Mouse (Mus musculus) C2C12 (cell line): ENCODE data around the gene Pde8a. TPM values are rescaled to one million over a fixed set of nuclear protein-coding genes. Genes with fewer than 3 reads are reported as not detected.

ENCODE experiments used
- H3K27me3 ChIP-seq: one replicate; pipeline ENCODE4 v1.6.1; 2011; ENCODE audit not compliant: control insufficient read depth, insufficient read depth, insufficient read length
- H3K36me3 ChIP-seq: one replicate; pipeline ENCODE4 v1.6.1; 2011; ENCODE audit not compliant: control insufficient read depth, insufficient read depth
- H3K4me3 ChIP-seq: one replicate; pipeline ENCODE4 v1.5.1; 2011; ENCODE audit warnings: mild to moderate bottlenecking, control low read depth; ENCODE audit not compliant: poor library complexity, insufficient read depth, severe bottlenecking
- H3K79me2 ChIP-seq: one replicate; pipeline ENCODE4 v1.6.1; 2011; ENCODE audit not compliant: control insufficient read depth, insufficient read depth
- H3K79me3 ChIP-seq: one replicate; pipeline ENCODE4 v1.6.1; 2011; ENCODE audit warnings: low read depth, control low read depth
- H3ac ChIP-seq: one replicate; pipeline ENCODE3; 2011; ENCODE audit warnings: low read depth; ENCODE audit not compliant: control insufficient read depth, insufficient read length
- CEBPB ChIP-seq: IDR thresholded peaks from one replicate; pipeline ENCODE4 v1.6.1; 2011; ENCODE audit warnings: low read depth, mild to moderate bottlenecking, control low read depth, moderate library complexity
- CTCF ChIP-seq: IDR thresholded peaks from one replicate; pipeline ENCODE4 v1.5.1; 2011; ENCODE audit not compliant: control insufficient read depth, insufficient read depth, insufficient read length
- FOSL1 ChIP-seq: IDR thresholded peaks from one replicate; pipeline ENCODE4 v1.8.0; 2011; ENCODE audit warnings: mild to moderate bottlenecking, low read length; ENCODE audit not compliant: poor library complexity, insufficient read depth, severe bottlenecking
- MAX ChIP-seq: IDR thresholded peaks from one replicate; pipeline ENCODE4 v1.6.1; 2011; ENCODE audit warnings: mild to moderate bottlenecking, control low read depth
- MYOD1 ChIP-seq: IDR thresholded peaks from one replicate; pipeline ENCODE4 v1.6.1; 2011; ENCODE audit warnings: low read depth; ENCODE audit not compliant: control insufficient read depth, insufficient read length
- MYOG ChIP-seq: IDR thresholded peaks from one replicate; pipeline ENCODE4 v1.6.1; 2011; ENCODE audit not compliant: control insufficient read depth, insufficient read length; ENCODE audit errors: extremely low read depth
- USF1 ChIP-seq: IDR thresholded peaks from one replicate; pipeline ENCODE4 v1.6.1; 2011; ENCODE audit warnings: low read depth, mild to moderate bottlenecking, control low read depth, moderate library complexity
- polyA plus RNA-seq: library from polyadenylated mRNA; unstranded; fragments of >200 nt; fragmentation: generic; extraction: Trizol; gene quantifications from one replicate; pipeline ENCODE4 v1.2.1, GENCODE M21; 2012; ENCODE audit warnings: missing spikeins

Pde8a gene
- polyA plus RNA-seq, 1 experiment = 2.1 TPM

DNA sequence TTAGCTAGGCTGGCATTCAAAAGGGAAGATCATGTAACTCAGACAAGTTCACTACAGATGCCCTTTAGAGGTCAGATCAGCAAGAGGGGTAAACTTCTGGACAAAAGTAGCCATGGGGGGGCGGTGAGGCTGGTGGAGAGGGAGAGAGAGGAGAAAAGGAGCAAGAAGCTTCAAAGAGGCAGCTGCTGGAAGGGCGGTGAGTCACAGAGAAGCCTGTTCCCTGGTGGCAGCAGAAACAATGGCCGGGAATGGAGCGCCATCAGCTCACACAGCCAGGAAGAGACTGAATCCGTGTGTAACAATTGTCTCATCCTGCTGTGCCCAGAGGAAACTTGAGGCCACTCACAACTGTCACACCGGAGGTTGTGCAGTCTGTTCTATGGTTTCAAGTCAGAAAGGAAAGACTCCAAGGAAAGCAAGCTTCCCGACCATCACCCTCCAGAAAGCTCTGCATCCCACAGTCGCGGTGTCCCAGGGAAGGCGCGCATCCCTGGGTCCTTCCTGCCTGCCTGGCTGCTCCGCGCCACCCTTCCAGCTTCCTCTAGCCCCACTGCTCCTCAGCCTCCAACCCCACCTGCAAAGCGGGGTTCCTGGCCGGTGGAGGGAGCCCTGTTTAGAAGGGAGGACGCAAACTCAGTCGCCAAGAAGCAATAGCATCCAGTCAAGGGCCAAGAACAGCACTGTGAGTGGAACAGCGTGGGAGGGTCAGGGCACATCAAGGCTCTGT lies 122.5 kb downstream of the Pde8a start:
- Histone ChIP-seq H3K36me3 (peaks cover 66% of the 10 kb centered on the region), H3K4me3 (no peak overlapping the region), H3K79me2 (peaks cover 28% of the 10 kb centered on the region), H3ac (no peak overlapping the region), H3K79me3 (peaks cover 8% of the 10 kb centered on the region), H3K27me3 (no peaks in the 10 kb centered on the region)
- no peak for TF ChIP-seq FOSL1
- TF ChIP-seq MYOD1 = peak; percentile 84
- no peak for TF ChIP-seq CEBPB
- no peak for TF ChIP-seq MAX

DNA sequence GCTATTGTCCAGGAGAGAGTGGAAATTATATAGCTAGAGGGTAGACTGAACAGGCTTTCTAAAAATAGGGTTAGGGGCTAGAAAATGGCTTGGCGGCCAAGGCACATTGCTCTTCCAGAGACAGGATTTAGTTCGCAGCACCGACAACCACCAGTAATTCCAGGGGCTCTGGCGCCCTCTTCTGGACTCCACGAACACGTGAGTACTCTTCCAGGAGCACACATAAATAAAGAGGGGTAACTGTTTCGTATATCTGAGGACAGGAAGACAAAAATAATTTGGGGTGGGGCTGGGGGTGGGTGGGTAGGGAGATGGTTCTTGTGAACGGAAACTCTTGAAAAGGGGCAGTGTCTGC lies 123.0 kb downstream of the Pde8a start:
- peaks cover 33% of the 10 kb centered on the region for H3K79me2 ChIP-seq
- no peaks in the 10 kb centered on the region for H3K27me3 ChIP-seq
- H3K4me3 ChIP-seq = no peak overlapping the region
- H3K79me3 ChIP-seq = peaks cover 13% of the 10 kb centered on the region
- TF ChIP-seq CEBPB = no peak
- TF ChIP-seq MAX = no peak
- no peak for TF ChIP-seq USF1
- no peak for TF ChIP-seq CTCF
- TF ChIP-seq FOSL1 = no peak
- TF ChIP-seq MYOG = no peak
- TF ChIP-seq MYOD1 = no peak
- no peak overlapping the region for H3ac ChIP-seq
- peaks cover 71% of the 10 kb centered on the region for H3K36me3 ChIP-seq

DNA sequence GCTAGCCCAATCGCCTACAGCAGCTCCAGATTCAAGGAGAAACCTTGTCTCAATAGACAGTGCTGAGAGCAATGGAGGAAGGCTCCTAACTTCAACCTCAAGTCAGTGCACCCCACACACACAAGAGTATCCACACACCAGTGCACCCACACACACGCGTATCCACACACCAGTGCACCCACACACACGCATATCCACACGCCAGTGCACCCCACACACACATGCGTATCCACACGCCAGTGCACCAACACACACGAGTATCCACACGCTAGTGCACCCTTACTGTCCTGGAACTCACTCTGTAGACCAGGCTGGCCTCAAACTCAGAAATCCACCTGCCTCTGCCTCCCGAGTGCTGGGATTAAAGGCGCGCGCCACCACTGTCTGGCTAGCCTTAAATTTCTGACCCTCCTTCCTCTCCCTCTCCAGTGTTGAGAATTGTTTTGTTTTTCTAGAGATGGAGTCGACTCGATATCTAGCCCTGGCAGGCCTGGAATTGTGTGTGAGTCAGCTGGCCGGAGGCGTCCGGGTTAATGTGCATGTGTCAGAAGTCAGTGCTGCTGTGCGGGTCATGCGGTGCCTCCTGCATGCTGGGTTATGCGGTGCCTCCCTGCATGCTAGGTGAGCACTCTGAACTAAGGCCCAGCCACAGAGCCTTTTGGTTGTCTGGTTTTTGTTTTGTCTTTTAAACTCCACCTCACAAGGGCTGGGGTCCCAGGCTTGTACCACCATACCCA lies 124.6 kb downstream of the Pde8a start:
- Histone ChIP-seq H3K4me3 (no peak overlapping the region), H3K36me3 (peaks cover 79% of the 10 kb centered on the region)

DNA sequence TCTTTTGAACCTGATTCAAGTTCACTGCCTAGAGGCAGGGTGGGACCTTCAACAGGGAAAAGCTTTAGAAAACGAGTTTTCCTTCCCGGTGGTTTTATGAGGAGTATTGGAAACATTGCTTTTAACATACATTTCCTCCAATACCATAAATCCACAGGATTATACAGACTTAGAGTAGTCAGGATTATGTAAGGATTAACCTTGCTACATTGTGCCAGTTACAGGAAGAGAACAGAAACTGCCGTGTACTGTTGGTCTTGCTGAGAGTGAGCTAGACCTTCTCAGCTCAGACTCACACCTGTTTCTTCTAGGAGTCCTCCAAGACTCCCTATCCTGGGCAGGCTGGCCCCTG lies 125.1 kb downstream of the Pde8a start:
- peaks cover 84% of the 10 kb centered on the region for H3K36me3 ChIP-seq

More for the DNA sequence above, 124.6 kb downstream of the Pde8a start:
- H3K79me3 ChIP-seq = peaks cover 29% of the 10 kb centered on the region
- TF ChIP-seq MYOG (no peak), MAX (no peak), USF1 (no peak), FOSL1 (no peak), CEBPB (no peak), MYOD1 (no peak)
- H3K79me2 ChIP-seq = peaks cover 49% of the 10 kb centered on the region
- no peaks in the 10 kb centered on the region for H3K27me3 ChIP-seq
- H3ac ChIP-seq = no peak overlapping the region

DNA sequence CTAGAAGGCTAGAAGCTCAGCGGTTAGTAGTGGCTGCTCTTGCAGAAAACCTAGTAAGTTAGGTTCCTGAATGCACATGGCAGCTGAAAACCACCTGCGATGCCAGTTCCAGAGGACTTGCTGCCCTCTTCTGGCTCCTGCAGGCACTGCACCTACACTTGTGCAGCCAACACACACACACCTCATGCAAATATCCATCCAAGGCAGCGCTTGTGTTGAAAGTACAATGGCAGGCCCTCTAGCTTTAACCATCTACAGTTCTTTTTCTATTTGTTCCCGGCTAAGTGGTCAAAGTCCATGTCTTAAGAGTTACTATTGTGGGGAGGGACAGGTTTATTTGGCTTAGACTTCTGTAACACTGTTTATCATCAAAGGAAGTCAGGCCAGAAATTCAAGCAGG lies 126.4 kb downstream of the Pde8a start:
- H3K36me3 ChIP-seq = peaks cover 85% of the 10 kb centered on the region
- no peak overlapping the region for H3ac ChIP-seq
- no peak overlapping the region for H3K4me3 ChIP-seq

More for the DNA sequence above, 125.1 kb downstream of the Pde8a start:
- Histone ChIP-seq H3K4me3 (no peak overlapping the region), H3K79me3 (peaks cover 34% of the 10 kb centered on the region), H3K27me3 (no peaks in the 10 kb centered on the region), H3K79me2 (peaks cover 54% of the 10 kb centered on the region), H3ac (no peak overlapping the region)
- TF ChIP-seq USF1 (no peak), CEBPB (no peak), FOSL1 (no peak), MYOD1 (no peak), MAX (no peak), MYOG (no peak), CTCF (no peak)

DNA sequence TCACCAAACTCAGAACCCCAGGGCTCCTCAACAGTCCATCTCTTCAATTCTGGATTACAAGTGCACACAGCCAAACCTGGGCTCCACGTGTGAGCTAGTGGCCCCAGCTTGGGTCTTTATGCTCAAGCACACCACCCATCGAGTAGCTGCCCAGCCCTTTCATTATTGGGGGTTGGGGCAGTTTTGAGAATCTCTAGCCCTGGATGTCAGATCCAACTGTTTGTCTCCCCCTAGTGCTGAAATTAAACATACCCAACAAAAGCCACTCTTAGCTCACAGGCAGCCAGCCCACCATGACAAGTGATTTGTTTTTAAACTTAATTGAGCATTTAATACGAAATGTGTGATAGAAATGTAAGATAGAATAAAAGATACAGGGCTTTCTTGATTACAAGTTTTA lies 128.2 kb downstream of the Pde8a start:
- H3K79me2 ChIP-seq = peaks cover 70% of the 10 kb centered on the region
- H3ac ChIP-seq = no peak overlapping the region
- TF ChIP-seq MAX (no peak), FOSL1 (no peak), CEBPB (no peak), USF1 (no peak), MYOD1 (no peak), MYOG (no peak), CTCF (no peak)
- H3K36me3 ChIP-seq = peaks cover 72% of the 10 kb centered on the region
- peaks cover 45% of the 10 kb centered on the region for H3K79me3 ChIP-seq
- no peaks in the 10 kb centered on the region for H3K27me3 ChIP-seq
- no peak overlapping the region for H3K4me3 ChIP-seq

More for the DNA sequence above, 126.4 kb downstream of the Pde8a start:
- no peaks in the 10 kb centered on the region for H3K27me3 ChIP-seq
- H3K79me3 ChIP-seq = peaks cover 45% of the 10 kb centered on the region
- H3K79me2 ChIP-seq = peaks cover 67% of the 10 kb centered on the region
- TF ChIP-seq CTCF (peak; percentile 61), FOSL1 (no peak)
